ENCODE assay signal across 8 mouse cellular contexts in genomic region chr15:98762670-98763529, GRCm38 (mm10). TPM values are rescaled to one million over a fixed set of nuclear protein-coding genes. Genes with fewer than 3 reads are reported as not detected.
DNase-seq lines count a peak whose midpoint lies in the region; ATAC-seq lines count a peak whose summit lies in the region.

TSS of gene Arf3 (minus strand) at chr15:98763214.

- H3K27ac ChIP-seq in hindbrain, embryonic 15.5 days (replicated peaks): peak within 1 kb of the TSS; percentile 94

- H3K27me3 ChIP-seq in hindbrain, embryonic 15.5 days: peaks cover 15% of the 10 kb centered on the region; the same call in 1 of the 2 replicates

- H3K9me3 ChIP-seq in hindbrain, embryonic 15.5 days: no peaks in the 10 kb centered on the region

- H3K4me3 ChIP-seq in hindbrain, embryonic 15.5 days: peak within 1 kb of the TSS; percentile 95

- peak; percentile 97 for ATAC-seq in hindbrain, embryonic 15.5 days (ENCODE audit: low FRiP score, low read depth)

- H3K4me2 ChIP-seq in hindbrain, embryonic 15.5 days: peak within 1 kb of the TSS; percentile 76

- WGBS in hindbrain, embryonic 15.5 days: under 1% methylated on average over 64 of the region's 76 CpGs

- DNase-seq in R1 (ENCODE audit: low read depth, low spot score): peak; percentile 94
- peak; percentile 96 to 97 for DNase-seq in cerebellum, postnatal 25 days
- peak; percentile 96 to 97 for DNase-seq in frontal cortex, postnatal 36 days (ENCODE audit: low spot score in 2 of 2)
- DNase-seq in left cerebral cortex, adult 11 months (ENCODE audit: low spot score): peak; percentile 92
- DNase-seq in lung, postnatal 4 days: peak; percentile 97 to 98
- peak; percentile 92 for DNase-seq in retina, postnatal 7 days (ENCODE audit: low read depth, low spot score)
- peak; percentile 98 for DNase-seq in urinary bladder, adult 2 months (ENCODE audit: low spot score)

- H3K4me1 ChIP-seq in hindbrain, embryonic 15.5 days (replicated peaks): peaks cover 28% of the 10 kb centered on the region

- peaks cover 20% of the 10 kb centered on the region for H3K36me3 ChIP-seq in hindbrain, embryonic 15.5 days

- peak within 1 kb of the TSS; percentile 96 for H3K9ac ChIP-seq in hindbrain, embryonic 15.5 days

RNA-seq across cellular contexts. Expression of gene Arf3, which starts in this region (rescaled TPM):
- 100.0 and 107 TPM in 2 replicates for polyA plus RNA-seq in hindbrain, embryonic 15.5 days (2015; fragmentation: Nextera tagmentation; extraction: Ambion mirVana)
- polyA plus RNA-seq in urinary bladder, adult 2 months (2012; rRNA removed): 74.0 and 79.1 TPM in 2 replicates

Comparison
In these comparisons a context has a peak if more than half of its experiments do, and no peak if none do; other contexts are left out.
1. Peak in every context shown above with its lines: DNase-seq, ATAC-seq, H3K4me3 ChIP-seq and H3K27ac ChIP-seq.